Mouse (Mus musculus) limb, embryonic 15.5 days (tissue): ENCODE data around the gene 1700069L16Rik. TPM values are rescaled to one million over a fixed set of nuclear protein-coding genes. Genes with fewer than 3 reads are reported as not detected.
A peak's percentile ranks its signal among the peaks of the same experiment; 100 is the strongest.

ENCODE experiments used
- ATAC-seq: fragments of 200-750 bp; cut with Nextera tagmentation; 2 replicates; pipeline ENCODE4 v1.8.0; 2017; ENCODE audit warnings: low read depth, moderate TSS enrichment; ENCODE audit not compliant: insufficient number of reproducible peaks, low FRiP score, low TSS enrichment
- H3K27ac ChIP-seq: fragments of 300-500 bp; sonication (generic); 2 replicates; pipeline ENCODE4 v1.5.1; 2015; ENCODE audit warnings: moderate library complexity, mild to moderate bottlenecking, inconsistent platforms
- H3K27me3 ChIP-seq: fragments of 300-500 bp; sonication (generic); 2 replicates; pipeline ENCODE4 v1.6.1; 2015; ENCODE audit warnings: inconsistent platforms
- H3K36me3 ChIP-seq: fragments of 300-500 bp; sonication (generic); 2 replicates; pipeline ENCODE4 v1.6.1; 2015; ENCODE audit warnings: inconsistent platforms
- H3K4me1 ChIP-seq: fragments of 300-500 bp; sonication (generic); 2 replicates; pipeline ENCODE4 v1.6.1; 2015; ENCODE audit warnings: inconsistent platforms
- H3K4me2 ChIP-seq: fragments of 300-500 bp; sonication (generic); 2 replicates; pipeline ENCODE4 v1.6.1; 2015; ENCODE audit warnings: mild to moderate bottlenecking, inconsistent platforms
- H3K4me3 ChIP-seq: fragments of 300-500 bp; sonication (generic); 2 replicates; pipeline ENCODE4 v1.5.1; 2015; ENCODE audit warnings: mild to moderate bottlenecking, inconsistent platforms
- H3K9ac ChIP-seq: fragments of 300-500 bp; sonication (generic); 2 replicates; pipeline ENCODE4 v1.6.1; 2015; ENCODE audit warnings: inconsistent platforms
- H3K9me3 ChIP-seq: fragments of 300-500 bp; sonication (generic); 2 replicates; pipeline ENCODE4 v1.6.1; 2016; ENCODE audit warnings: inconsistent platforms
- WGBS: fragments of 180-500 bp; shearing (Covaris S2); methylation state at CpG from one replicate; pipeline ENCODE4 v1.1.7; 2015; 5-methylcytosine and 5-hydroxymethylcytosine counted together
- polyA plus RNA-seq: library from polyadenylated mRNA; unstranded; fragments of >200 nt; fragmentation: Nextera tagmentation; extraction: Ambion mirVana; gene quantifications from 2 replicates; pipeline ENCODE4 v1.2.1, GENCODE M21; 2015

The 1700069L16Rik gene
- polyA plus RNA-seq, 1 experiment from 2014 or later: not detected

- H3K4me2 ChIP-seq: no peak overlapping the region
- WGBS: 87% methylated on average over 9 of the region's 9 CpGs
- no peak overlapping the region for H3K4me3 ChIP-seq
- no peaks in the 10 kb centered on the region for H3K27me3 ChIP-seq
- H3K4me1 ChIP-seq: no peaks in the 10 kb centered on the region
- H3K9me3 ChIP-seq: no peaks in the 10 kb centered on the region
- H3K36me3 ChIP-seq: peaks cover 98% of the 10 kb centered on the region
- H3K9ac ChIP-seq: no peak overlapping the region
- no peak overlapping the region for H3K27ac ChIP-seq
- no peak for ATAC-seq
These were observed 27.1 kb upstream of the 1700069L16Rik start for GRCm38 (mm10) chr5:113751521-113752157.

- no peak overlapping the region for H3K9ac ChIP-seq
- H3K27ac ChIP-seq: no peak overlapping the region
- no peaks in the 10 kb centered on the region for H3K9me3 ChIP-seq
- WGBS: 93% methylated on average over 13 of the region's 13 CpGs
- ATAC-seq: no peak
- H3K27me3 ChIP-seq: no peaks in the 10 kb centered on the region
- no peak overlapping the region for H3K4me3 ChIP-seq
- H3K36me3 ChIP-seq: peaks cover 98% of the 10 kb centered on the region
- no peak overlapping the region for H3K4me2 ChIP-seq
- H3K4me1 ChIP-seq: no peaks in the 10 kb centered on the region
These were observed 24.2 kb upstream of the 1700069L16Rik start for GRCm38 (mm10) chr5:113748556-113749331.

- Histone ChIP-seq H3K4me3 (no peak overlapping the region), H3K9ac (no peak overlapping the region), H3K36me3 (peaks cover 98% of the 10 kb centered on the region), H3K4me1 (no peaks in the 10 kb centered on the region), H3K27ac (no peak overlapping the region), H3K4me2 (no peak overlapping the region), H3K9me3 (no peaks in the 10 kb centered on the region), H3K27me3 (no peaks in the 10 kb centered on the region)
- 89% methylated on average over 5 of the region's 5 CpGs for WGBS
- ATAC-seq: no peak
These were observed 23.1 kb upstream of the 1700069L16Rik start for GRCm38 (mm10) chr5:113747629-113748028.

- H3K4me3 ChIP-seq: no peak overlapping the region
- WGBS: 92% methylated on average over 11 of the region's 11 CpGs
- no peak for ATAC-seq
- H3K27me3 ChIP-seq: no peaks in the 10 kb centered on the region
- no peak overlapping the region for H3K4me2 ChIP-seq
- no peak overlapping the region for H3K9ac ChIP-seq
- H3K4me1 ChIP-seq: peaks cover 18% of the 10 kb centered on the region
- H3K27ac ChIP-seq: no peak overlapping the region
- H3K9me3 ChIP-seq: no peaks in the 10 kb centered on the region
- H3K36me3 ChIP-seq: peaks cover 53% of the 10 kb centered on the region
These were observed 13.2 kb upstream of the 1700069L16Rik start for GRCm38 (mm10) chr5:113737607-113738237.

- Histone ChIP-seq H3K4me1 (peaks cover 18% of the 10 kb centered on the region), H3K27me3 (no peaks in the 10 kb centered on the region), H3K4me2 (peak overlapping the region; percentile 87), H3K9me3 (no peaks in the 10 kb centered on the region), H3K9ac (peak overlapping the region; percentile 65), H3K27ac (peak overlapping the region; percentile 95), H3K4me3 (peak overlapping the region; percentile 76), H3K36me3 (peaks cover 43% of the 10 kb centered on the region)
- ATAC-seq: no peak
- 40% methylated on average over 15 of the region's 15 CpGs for WGBS
These were observed 12.1 kb upstream of the 1700069L16Rik start for GRCm38 (mm10) chr5:113736522-113737164.

DNA sequence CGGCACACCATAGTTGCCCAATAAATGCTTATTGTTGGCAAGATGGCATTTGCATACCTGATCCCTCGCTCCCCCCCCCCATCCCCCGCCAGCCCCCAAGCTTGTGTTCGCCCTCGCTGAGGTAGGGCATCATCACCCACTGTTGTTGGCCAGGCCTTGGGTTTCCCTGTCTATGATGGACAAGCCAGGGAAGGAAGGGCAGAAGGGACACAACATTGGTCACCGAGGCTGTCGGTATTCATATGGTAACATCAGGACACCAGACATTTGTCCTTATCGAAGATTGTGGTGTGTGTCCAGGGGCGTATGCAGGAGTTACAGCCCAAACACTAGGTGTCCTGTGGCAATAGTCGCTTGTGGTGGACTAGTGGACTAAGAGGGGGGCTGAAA is 11.5 kb upstream of the 1700069L16Rik start:
- Histone ChIP-seq H3K9ac (peak overlapping the region; percentile 65), H3K4me2 (peak overlapping the region; percentile 87), H3K36me3 (peaks cover 37% of the 10 kb centered on the region), H3K27ac (peak overlapping the region; percentile 95), H3K27me3 (no peaks in the 10 kb centered on the region), H3K4me3 (peak overlapping the region; percentile 76), H3K4me1 (peaks cover 18% of the 10 kb centered on the region), H3K9me3 (no peaks in the 10 kb centered on the region)
- ATAC-seq: no peak
- 4% methylated on average over 10 of the region's 10 CpGs for WGBS

- peak within 1 kb of the TSS; percentile 65 for H3K9ac ChIP-seq
- peaks cover 15% of the 10 kb centered on the region for H3K4me1 ChIP-seq
- peak within 1 kb of the TSS; percentile 87 for H3K4me2 ChIP-seq
- peak; percentile 91 for ATAC-seq
- no peaks in the 10 kb centered on the region for H3K9me3 ChIP-seq
- peak within 1 kb of the TSS; percentile 95 for H3K27ac ChIP-seq
- 1% methylated on average over 64 of the region's 71 CpGs for WGBS
- no peaks in the 10 kb centered on the region for H3K27me3 ChIP-seq
- peaks cover 31% of the 10 kb centered on the region for H3K36me3 ChIP-seq
- H3K4me3 ChIP-seq: peak within 1 kb of the TSS; percentile 76
These were observed 11.0 kb upstream of the 1700069L16Rik start, which contains the start of gene Ficd for GRCm38 (mm10) chr5:113735345-113736112. TSS of gene Ficd (plus strand) at chr5:113735803.

- Histone ChIP-seq H3K36me3 (peaks cover 30% of the 10 kb centered on the region), H3K4me2 (peak overlapping the region; percentile 87), H3K4me3 (peak overlapping the region; percentile 76), H3K9me3 (no peaks in the 10 kb centered on the region), H3K9ac (peak overlapping the region; percentile 65; the same call in 1 of the 2 replicates), H3K27me3 (no peaks in the 10 kb centered on the region), H3K27ac (peak overlapping the region; percentile 95), H3K4me1 (peaks cover 15% of the 10 kb centered on the region)
- WGBS: 34% methylated on average over 7 of the region's 7 CpGs
- no peak for ATAC-seq
These were observed 10.4 kb upstream of the 1700069L16Rik start for GRCm38 (mm10) chr5:113735023-113735344.

DNA sequence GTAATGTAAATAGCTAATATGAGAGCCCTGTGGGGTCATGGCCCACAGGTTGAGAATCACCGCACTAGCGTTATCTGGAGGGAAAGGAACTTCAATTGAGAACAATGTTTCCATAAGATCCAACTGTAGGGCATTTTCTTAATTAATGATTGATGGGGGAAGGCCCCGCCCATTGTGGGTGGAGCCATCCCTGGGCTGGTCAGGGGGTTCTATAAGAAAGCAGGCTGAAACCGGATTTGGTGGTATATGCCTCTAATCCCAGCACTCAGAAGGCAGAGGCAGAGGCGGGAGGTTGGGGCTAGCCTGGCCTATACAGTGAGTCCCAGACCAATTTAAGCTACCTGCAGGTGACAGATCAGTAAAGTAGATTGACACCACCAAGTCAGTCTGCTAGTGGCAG is 9.8 kb upstream of the 1700069L16Rik start:
- 74% methylated on average over 5 of the region's 5 CpGs for WGBS

GRCm38 (mm10) chr5:113732182-113732581 is 7.6 kb upstream of the 1700069L16Rik start:
- no peak overlapping the region for H3K4me3 ChIP-seq
- H3K36me3 ChIP-seq: peaks cover 3% of the 10 kb centered on the region; the same call in 1 of the 2 replicates
- H3K27ac ChIP-seq: no peak overlapping the region
- H3K4me2 ChIP-seq: no peak overlapping the region
- ATAC-seq: no peak
- no peaks in the 10 kb centered on the region for H3K27me3 ChIP-seq
- WGBS: 19% methylated on average over 6 of the region's 6 CpGs
- no peaks in the 10 kb centered on the region for H3K9me3 ChIP-seq
- peaks cover 14% of the 10 kb centered on the region for H3K4me1 ChIP-seq
- no peak overlapping the region for H3K9ac ChIP-seq

More for the DNA sequence above, 9.8 kb upstream of the 1700069L16Rik start:
- H3K27me3 ChIP-seq: no peaks in the 10 kb centered on the region
- H3K9ac ChIP-seq: no peak overlapping the region
- H3K27ac ChIP-seq: no peak overlapping the region
- H3K4me2 ChIP-seq: no peak overlapping the region
- no peak overlapping the region for H3K4me3 ChIP-seq
- H3K36me3 ChIP-seq: peaks cover 25% of the 10 kb centered on the region
- peaks cover 15% of the 10 kb centered on the region for H3K4me1 ChIP-seq
- no peak for ATAC-seq
- H3K9me3 ChIP-seq: no peaks in the 10 kb centered on the region

DNA sequence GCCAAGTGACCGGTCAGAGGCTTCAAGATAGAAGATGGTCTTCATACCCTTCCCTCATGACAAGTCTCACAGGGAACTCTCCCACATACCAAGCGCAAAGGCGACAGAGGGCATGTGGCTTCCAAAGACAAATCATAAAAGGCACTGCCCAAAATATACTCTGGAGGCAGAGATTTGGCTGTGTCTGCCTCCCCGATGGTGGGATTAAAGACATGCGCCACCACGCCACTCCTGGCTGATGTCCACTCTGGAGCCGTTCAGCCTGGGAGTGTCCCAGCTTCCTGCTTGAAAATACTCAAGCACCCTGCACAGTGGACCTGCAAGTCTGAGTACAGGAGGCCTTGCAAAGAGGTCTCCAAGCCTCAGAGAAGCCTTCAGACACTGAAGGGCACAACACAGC is 6.6 kb upstream of the 1700069L16Rik start:
- Histone ChIP-seq H3K9ac (no peak overlapping the region), H3K27ac (no peak overlapping the region), H3K36me3 (no peaks in the 10 kb centered on the region), H3K27me3 (0 out of 2 replicates have a peak, but pooled peaks cover 3% of the 10 kb centered on the region), H3K4me2 (no peak overlapping the region), H3K4me1 (peaks cover 4% of the 10 kb centered on the region), H3K4me3 (no peak overlapping the region), H3K9me3 (no peaks in the 10 kb centered on the region)
- no peak for ATAC-seq
- WGBS: 83% methylated on average over 7 of the region's 7 CpGs
